Mouse (Mus musculus) midbrain, embryonic 16.5 days (tissue): ENCODE results near the gene Sdf2. TPM values are rescaled to one million over a fixed set of nuclear protein-coding genes. Genes with fewer than 3 reads are reported as not detected.

Source experiments
- ATAC-seq: fragments of 200-750 bp; cut with Nextera tagmentation; 2 replicates; pipeline ENCODE4 v1.8.0; 2017; ENCODE audit warnings: moderate TSS enrichment
- H3K27ac ChIP-seq: fragments of 300-500 bp; sonication (generic); 2 replicates; pipeline ENCODE4 v1.5.1; 2014; ENCODE audit warnings: mild to moderate bottlenecking, low read length, mixed read lengths
- H3K27me3 ChIP-seq: fragments of 300-500 bp; sonication (generic); 2 replicates; pipeline ENCODE4 v1.6.1; 2014; ENCODE audit warnings: low read depth, low read length, mixed read lengths; ENCODE audit not compliant: control insufficient read depth, insufficient read depth
- H3K36me3 ChIP-seq: fragments of 300-500 bp; sonication (generic); 2 replicates; pipeline ENCODE4 v1.6.1; 2014; ENCODE audit warnings: mild to moderate bottlenecking, low read length, moderate library complexity, mixed read lengths; ENCODE audit not compliant: control insufficient read depth, insufficient read depth
- H3K4me1 ChIP-seq: fragments of 300-500 bp; sonication (generic); 2 replicates; pipeline ENCODE4 v1.6.1; 2014; ENCODE audit warnings: mild to moderate bottlenecking, low read length, mixed read lengths; ENCODE audit not compliant: control insufficient read depth, insufficient read depth
- H3K4me2 ChIP-seq: fragments of 300-500 bp; sonication (generic); 2 replicates; pipeline ENCODE4 v1.6.1; 2014; ENCODE audit warnings: mild to moderate bottlenecking, low read length, mixed read lengths
- H3K4me3 ChIP-seq: fragments of 300-500 bp; sonication (generic); 2 replicates; pipeline ENCODE4 v1.5.1; 2014; ENCODE audit warnings: low read depth, mild to moderate bottlenecking, low read length, moderate library complexity, mixed read lengths
- H3K9ac ChIP-seq: fragments of 300-500 bp; sonication (generic); 2 replicates; pipeline ENCODE4 v1.6.1; 2014; ENCODE audit warnings: low read depth, low read length, mixed read lengths
- H3K9me3 ChIP-seq: fragments of 300-500 bp; sonication (generic); replicated peaks from 2 replicates; pipeline ENCODE4 v1.6.1; 2014; ENCODE audit warnings: mild to moderate bottlenecking, low read length, mixed read lengths; ENCODE audit not compliant: control insufficient read depth, poor library complexity, severe bottlenecking
- WGBS: fragments of 180-500 bp; shearing (Covaris S2); extraction: QIAGEN DNeasy Blood & Tissue Kit; methylation state at CpG from one replicate; pipeline ENCODE4 v1.1.7; 2014; 5-methylcytosine and 5-hydroxymethylcytosine counted together
- polyA plus RNA-seq: library from polyadenylated mRNA; unstranded; fragments of >200 nt; fragmentation: Nextera tagmentation; extraction: Ambion mirVana; gene quantifications from 2 replicates; pipeline ENCODE4 v1.2.1, GENCODE M21; 2015

Sdf2 gene
- 89.6 and 92.8 TPM in 2 replicates for polyA plus RNA-seq

DNA sequence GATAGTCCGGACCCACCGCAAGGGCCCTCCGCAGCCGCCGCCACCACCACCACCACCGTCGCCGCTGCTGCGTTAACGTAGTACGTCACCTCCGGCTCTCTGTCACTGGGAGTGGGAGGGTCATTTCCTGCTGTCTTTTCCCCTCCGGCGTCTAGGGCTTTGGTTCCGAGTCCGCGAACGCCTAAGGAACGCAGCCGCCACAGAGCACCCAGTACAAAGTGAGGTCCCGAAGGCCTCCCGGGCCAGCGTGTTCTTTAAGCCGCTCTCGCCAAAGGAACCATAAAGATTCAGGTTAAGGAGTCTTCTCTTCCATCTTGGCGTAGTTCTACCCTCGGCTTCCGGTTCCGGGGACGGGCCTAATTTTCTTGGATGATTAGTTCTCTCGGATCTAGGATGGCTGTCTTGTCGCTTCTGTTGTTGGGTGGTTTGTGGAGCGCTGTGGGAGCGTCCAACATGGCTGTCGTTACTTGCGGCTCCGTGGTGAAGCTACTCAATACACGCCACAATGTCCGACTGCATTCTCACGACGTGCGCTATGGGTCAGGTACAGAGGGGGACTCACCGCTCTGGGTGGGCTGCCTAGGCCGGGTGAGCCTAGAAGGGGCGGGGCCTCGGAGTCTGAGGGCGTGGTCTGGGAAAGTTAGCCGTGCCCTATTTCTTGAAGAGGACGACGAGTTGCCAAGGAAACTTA is at the start of gene Sdf2, which contains the start of gene Supt6:
Gene Sdf2, plus strand, starts transcription at position 120 of the 691 bp plus-strand sequence.
Gene Supt6, minus strand, starts transcription at position 361 of the 691 bp plus-strand sequence.
- H3K4me3 ChIP-seq = peak within 1 kb of the TSS; percentile 95
- no peaks in the 10 kb centered on the region for H3K9me3 ChIP-seq
- ATAC-seq = peak; percentile 97
- H3K9ac ChIP-seq = peak within 1 kb of the TSS; percentile 97
- H3K36me3 ChIP-seq = 0 out of 2 replicates have a peak, but pooled peaks cover under 1% of the 10 kb centered on the region
- H3K4me2 ChIP-seq = peak within 1 kb of the TSS; percentile 88
- under 1% methylated on average over 49 of the region's 50 CpGs for WGBS
- peaks cover 45% of the 10 kb centered on the region for H3K4me1 ChIP-seq
- H3K27ac ChIP-seq = peak within 1 kb of the TSS; percentile 99
- no peaks in the 10 kb centered on the region for H3K27me3 ChIP-seq

- ATAC-seq = no peak
- H3K9ac ChIP-seq = no peak overlapping the region
Measured at GRCm38 (mm10) chr11:78202372-78202771, 43.2 kb upstream of the Sdf2 start.

DNA sequence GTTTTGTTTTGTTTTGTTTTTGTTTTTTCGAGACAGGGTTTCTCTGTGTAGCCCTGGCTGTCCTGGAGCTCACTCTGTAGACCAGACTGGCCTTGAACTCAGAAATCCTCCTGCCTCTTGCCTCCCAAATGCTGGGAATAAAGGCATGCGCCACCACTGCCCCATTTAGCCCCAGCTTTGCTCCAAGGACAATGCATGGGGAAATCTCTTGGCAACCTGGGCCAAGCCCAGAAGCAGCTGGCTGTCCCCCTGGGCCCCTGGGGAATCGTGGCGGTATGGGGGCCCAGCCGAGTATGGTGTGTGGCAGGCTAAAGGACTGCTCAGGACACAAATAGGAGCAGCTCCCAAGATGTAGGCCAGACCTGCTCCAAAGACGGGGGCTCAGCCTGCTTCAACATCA is 41.3 kb upstream of the Sdf2 start:
- no peak overlapping the region for H3K4me3 ChIP-seq
- H3K27ac ChIP-seq = no peak overlapping the region
- no peak overlapping the region for H3K4me2 ChIP-seq
- ATAC-seq = no peak
- no peaks in the 10 kb centered on the region for H3K9me3 ChIP-seq
- H3K4me1 ChIP-seq = no peaks in the 10 kb centered on the region
- peaks cover 17% of the 10 kb centered on the region for H3K36me3 ChIP-seq
- H3K9ac ChIP-seq = no peak overlapping the region
- 72% methylated on average over 6 of the region's 6 CpGs for WGBS
- H3K27me3 ChIP-seq = no peaks in the 10 kb centered on the region

More at GRCm38 (mm10) chr11:78202372-78202771, 43.2 kb upstream of the Sdf2 start:
- no peak overlapping the region for H3K27ac ChIP-seq
- WGBS = 94% methylated on average over 3 of the region's 3 CpGs
- H3K4me3 ChIP-seq = no peak overlapping the region
- no peaks in the 10 kb centered on the region for H3K4me1 ChIP-seq
- H3K36me3 ChIP-seq = peaks cover 13% of the 10 kb centered on the region
- no peaks in the 10 kb centered on the region for H3K27me3 ChIP-seq
- no peak overlapping the region for H3K4me2 ChIP-seq
- H3K9me3 ChIP-seq = no peaks in the 10 kb centered on the region

GRCm38 (mm10) chr11:78205361-78206206 is 40.0 kb upstream of the Sdf2 start:
- no peak for ATAC-seq
- H3K27ac ChIP-seq = peak overlapping the region; percentile 59; the same call in 1 of the 2 replicates

GRCm38 (mm10) chr11:78207190-78207589 is 38.4 kb upstream of the Sdf2 start:
- no peak for ATAC-seq
- Histone ChIP-seq H3K4me3 (no peak overlapping the region), H3K9ac (no peak overlapping the region), H3K9me3 (no peaks in the 10 kb centered on the region), H3K27me3 (no peaks in the 10 kb centered on the region), H3K4me2 (no peak overlapping the region), H3K27ac (no peak overlapping the region), H3K36me3 (peaks cover 38% of the 10 kb centered on the region), H3K4me1 (no peaks in the 10 kb centered on the region)
- WGBS = 92% methylated on average over 7 of the region's 7 CpGs

More at GRCm38 (mm10) chr11:78205361-78206206, 40.0 kb upstream of the Sdf2 start:
- 73% methylated on average over 13 of the region's 13 CpGs for WGBS
- Histone ChIP-seq H3K9ac (no peak overlapping the region), H3K27me3 (no peaks in the 10 kb centered on the region), H3K9me3 (no peaks in the 10 kb centered on the region), H3K4me2 (no peak overlapping the region), H3K4me1 (no peaks in the 10 kb centered on the region), H3K36me3 (peaks cover 25% of the 10 kb centered on the region), H3K4me3 (no peak overlapping the region)

GRCm38 (mm10) chr11:78209886-78210285 is 35.7 kb upstream of the Sdf2 start:
- Histone ChIP-seq H3K27me3 (no peaks in the 10 kb centered on the region), H3K9ac (no peak overlapping the region), H3K27ac (no peak overlapping the region), H3K4me3 (no peak overlapping the region), H3K4me1 (no peaks in the 10 kb centered on the region), H3K4me2 (no peak overlapping the region), H3K9me3 (no peaks in the 10 kb centered on the region), H3K36me3 (peaks cover 56% of the 10 kb centered on the region)
- ATAC-seq = no peak
- 95% methylated on average over 6 of the region's 6 CpGs for WGBS

GRCm38 (mm10) chr11:78210615-78211014 is 34.9 kb upstream of the Sdf2 start:
- Histone ChIP-seq H3K36me3 (peaks cover 59% of the 10 kb centered on the region), H3K4me1 (no peaks in the 10 kb centered on the region), H3K27ac (no peak overlapping the region), H3K9me3 (no peaks in the 10 kb centered on the region), H3K9ac (no peak overlapping the region), H3K4me3 (no peak overlapping the region), H3K4me2 (no peak overlapping the region), H3K27me3 (no peaks in the 10 kb centered on the region)
- WGBS = 78% methylated on average over 7 of the region's 7 CpGs
- no peak for ATAC-seq

DNA sequence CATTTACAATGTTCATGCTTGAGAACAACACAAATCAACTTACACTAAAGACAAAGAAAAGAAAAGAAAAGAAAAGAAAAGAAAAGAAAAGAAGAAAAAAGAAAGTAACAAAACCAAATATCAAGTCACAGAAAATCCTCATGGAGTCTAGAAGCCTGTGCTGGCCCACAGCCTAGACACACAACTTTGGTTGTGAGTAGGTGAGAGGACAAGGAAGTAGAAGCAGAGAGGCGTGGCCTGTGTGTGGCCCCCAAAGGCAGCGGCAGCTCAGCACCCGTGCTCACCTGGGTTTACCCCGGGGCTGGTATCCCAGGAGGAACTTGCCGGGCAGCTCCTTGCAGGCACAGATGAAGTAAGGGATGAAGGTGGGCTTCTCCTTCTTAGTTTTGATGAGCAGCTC is 34.0 kb upstream of the Sdf2 start:
- Histone ChIP-seq H3K4me1 (no peaks in the 10 kb centered on the region), H3K27ac (no peak overlapping the region), H3K4me3 (no peak overlapping the region), H3K27me3 (no peaks in the 10 kb centered on the region), H3K9ac (no peak overlapping the region), H3K36me3 (peaks cover 55% of the 10 kb centered on the region), H3K4me2 (no peak overlapping the region), H3K9me3 (no peaks in the 10 kb centered on the region)
- ATAC-seq = no peak
- WGBS = 96% methylated on average over 5 of the region's 5 CpGs
